9 mouse cellular contexts compared by ENCODE assay signal in the genomic region with DNA sequence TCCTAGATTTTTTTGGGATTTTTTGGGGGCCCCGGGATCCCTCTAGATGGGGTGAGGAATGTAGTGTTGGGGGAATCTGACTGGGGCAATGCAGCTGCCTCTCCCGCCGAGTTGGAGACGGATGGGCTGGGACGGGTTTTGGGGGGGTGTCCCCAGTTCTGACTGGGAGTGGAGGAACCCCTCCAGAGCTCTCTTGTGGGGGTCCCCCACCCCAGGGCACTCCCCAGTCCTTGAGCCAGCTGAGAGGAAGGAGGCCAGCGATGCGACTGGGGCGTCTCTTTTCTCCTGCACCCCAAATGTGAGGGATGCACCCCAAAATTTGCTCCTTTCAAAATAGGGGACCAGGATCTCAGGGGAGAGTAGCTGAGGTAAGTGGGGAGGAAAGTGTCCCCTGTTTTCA. TPM values are rescaled to one million over a fixed set of nuclear protein-coding genes. Genes with fewer than 3 reads are reported as not detected.
DNase-seq lines count a peak whose midpoint lies in the region; ATAC-seq and TF ChIP-seq lines count a peak whose summit lies in the region.
"Had no signal": no experiment of that assay in that cellular context is flagged by ENCODE, and none has a peak within 500 bp of the region (broad histone marks: within the 10 kb centered on the region; RNA-seq: fewer than 3 reads in every experiment).

No protein-coding gene starts in this region.

- H3K4me1 ChIP-seq in kidney, embryonic 16.5 days (ENCODE audit: insufficient read depth, low read length): peaks cover 47% of the 10 kb centered on the region
- H3K4me1 ChIP-seq in hindbrain, embryonic 15.5 days (replicated peaks): peaks cover 43% of the 10 kb centered on the region

- no peak for TF ChIP-seq POLR2A in myocyte (IDR thresholded peaks at IDR 0.05; ENCODE audit: insufficient read length, low read depth)

- peak overlapping the region; percentile 34; the same call in 1 of the 2 replicates for H3K27ac ChIP-seq in kidney, embryonic 16.5 days (ENCODE audit: low read length)
- no peak overlapping the region for H3K27ac ChIP-seq in hindbrain, embryonic 15.5 days (replicated peaks)

- intact Hi-C loops in left cerebral cortex, postnatal 36 days (cut with DNase I): no loop called here

- peaks cover 11% of the 10 kb centered on the region; the same call in 1 of the 2 replicates for H3K36me3 ChIP-seq in kidney, embryonic 16.5 days (ENCODE audit: insufficient read depth, low read length)
- H3K36me3 ChIP-seq in hindbrain, embryonic 15.5 days: peaks cover 13% of the 10 kb centered on the region
- H3K36me3 ChIP-seq in myocyte (ENCODE audit: control insufficient read depth, insufficient read depth): no peaks in the 10 kb centered on the region

- peaks cover 22% of the 10 kb centered on the region for H3K27me3 ChIP-seq in kidney, embryonic 16.5 days (ENCODE audit: insufficient read depth, low read length)
- peaks cover 31% of the 10 kb centered on the region for H3K27me3 ChIP-seq in hindbrain, embryonic 15.5 days
- H3K27me3 ChIP-seq in myocyte (ENCODE audit: control insufficient read depth, insufficient read depth, insufficient read length): no peaks in the 10 kb centered on the region

- H3K9me3 ChIP-seq in kidney, embryonic 16.5 days (ENCODE audit: low read length): no peaks in the 10 kb centered on the region
- no peaks in the 10 kb centered on the region for H3K9me3 ChIP-seq in hindbrain, embryonic 15.5 days
- H3K9me3 ChIP-seq: G1E had no signal

- H3K79me2 ChIP-seq in myocyte (ENCODE audit: control insufficient read depth, insufficient read depth): peaks cover 8% of the 10 kb centered on the region

- DNase-seq in kidney, postnatal 10 days: no peak
- peak; percentile 21 to 36 for DNase-seq in cerebellum, postnatal 4 days (ENCODE audit: low spot score in 2 of 2)
- DNase-seq in Muller cell, postnatal 12 days (ENCODE audit: inconsistent ontology term): no peak
- DNase-seq in left cerebral cortex, postnatal 36 days (ENCODE audit: low spot score in 2 of 2): no peak
- no peak for DNase-seq in retina, postnatal 1 day

- peak overlapping the region; percentile 77 for H3K4me2 ChIP-seq in kidney, embryonic 16.5 days (replicated peaks; ENCODE audit: low read depth, low read length)
- H3K4me2 ChIP-seq in hindbrain, embryonic 15.5 days: peak overlapping the region; percentile 51
- peak overlapping the region; percentile 81 for H3K4me2 ChIP-seq in myocyte (ENCODE audit: low read depth)

- WGBS in kidney, embryonic 16.5 days: 40% methylated on average over 8 of the region's 8 CpGs
- WGBS in hindbrain, embryonic 15.5 days: 39% methylated on average over 8 of the region's 8 CpGs

- H3K9ac ChIP-seq in kidney, embryonic 16.5 days (replicated peaks; ENCODE audit: low read length): peak overlapping the region; percentile 79
- 0 out of 2 replicates have a peak overlapping the region, but pooled peaks have one; percentile 32 for H3K9ac ChIP-seq in hindbrain, embryonic 15.5 days

- no peak overlapping the region for H3ac ChIP-seq in myocyte (ENCODE audit: control insufficient read depth, insufficient read length)

- ATAC-seq in kidney, embryonic 16.5 days (ENCODE audit: low FRiP score, low TSS enrichment): no peak
- ATAC-seq in hindbrain, embryonic 15.5 days (ENCODE audit: low FRiP score, low read depth): no peak

- H3K4me3 ChIP-seq in kidney, embryonic 16.5 days (ENCODE audit: low read length): peak overlapping the region; percentile 46
- peak overlapping the region; percentile 32 for H3K4me3 ChIP-seq in hindbrain, embryonic 15.5 days
- H3K4me3 ChIP-seq in myocyte: peak overlapping the region; percentile 31

TF ChIP-seq in myocyte, 11 proteins besides CTCF, POLR2A, EP300 and RAD21:
- TF ChIP-seq MAX (IDR thresholded peaks at IDR 0.05; ENCODE audit: low read depth) (no peak), TCF3 (IDR thresholded peaks at IDR 0.05; ENCODE audit: insufficient read length, low read depth) (no peak), E2F4 (IDR thresholded peaks at IDR 0.05; ENCODE audit: insufficient read depth) (no peak), MYOG (IDR thresholded peaks at IDR 0.05; ENCODE audit: control insufficient read depth in 1 of 3, insufficient read depth in 1 of 3, insufficient read length in 2 of 3, low read depth in 2 of 3) (no peak), POLR2AphosphoS2 (IDR thresholded peaks at IDR 0.05; ENCODE audit: insufficient read length, low read depth) (no peak), USF1 (IDR thresholded peaks at IDR 0.05; ENCODE audit: low read depth) (no peak), REST (IDR thresholded peaks at IDR 0.05; ENCODE audit: insufficient read depth, insufficient read length) (no peak), MYOD1 (IDR thresholded peaks at IDR 0.05; ENCODE audit: control insufficient read depth in 1 of 3, insufficient read length in 2 of 3, low read depth in 2 of 3) (no peak), CEBPB (IDR thresholded peaks at IDR 0.05; ENCODE audit: insufficient read depth, poor library complexity, severe bottlenecking) (no peak), SRF (IDR thresholded peaks at IDR 0.05; ENCODE audit: control insufficient read depth, insufficient read length, low read depth) (no peak), TCF12 (IDR thresholded peaks at IDR 0.05; ENCODE audit: insufficient read depth, poor library complexity, severe bottlenecking) (no peak)

RNA-seq across cellular contexts. Expression of a gene that starts 3.4 kb away (rescaled TPM):
- polyA plus RNA-seq in kidney, embryonic 16.5 days (2015; fragmentation: Nextera tagmentation; extraction: Ambion mirVana): 27.4 and 31.3 TPM in 2 replicates
- polyA plus RNA-seq in hindbrain, embryonic 15.5 days (2015; fragmentation: Nextera tagmentation; extraction: Ambion mirVana): 5.5 and 5.6 TPM in 2 replicates
- polyA plus RNA-seq in myocyte (2012; fragmentation: generic; extraction: Trizol): 2.8 TPM
- total RNA-seq in left cerebral cortex, postnatal 36 days (2021): 1 to 10 TPM; 1.7 to 1.8 TPM
- polyA plus RNA-seq: G1E had no signal

RNA-seq across cellular contexts. Expression of a gene that starts 4.7 kb away (rescaled TPM):
- polyA plus RNA-seq in kidney, embryonic 16.5 days (2015; fragmentation: Nextera tagmentation; extraction: Ambion mirVana): 170 and 173 TPM in 2 replicates
- 168 and 175 TPM in 2 replicates for polyA plus RNA-seq in hindbrain, embryonic 15.5 days (2015; fragmentation: Nextera tagmentation; extraction: Ambion mirVana)
- polyA plus RNA-seq in myocyte (2012; fragmentation: generic; extraction: Trizol): 75.5 TPM
- total RNA-seq in left cerebral cortex, postnatal 36 days (2021): 10 to 100 TPM; 46.9 to 50.3 TPM

RNA-seq across cellular contexts. Expression of a gene that starts 6.6 kb away (rescaled TPM):
- polyA plus RNA-seq in kidney, embryonic 16.5 days (2015; fragmentation: Nextera tagmentation; extraction: Ambion mirVana): 10.5 and 11.5 TPM in 2 replicates
- polyA plus RNA-seq in hindbrain, embryonic 15.5 days (2015; fragmentation: Nextera tagmentation; extraction: Ambion mirVana): 13.7 TPM in 2 replicates
- 9.2 TPM for polyA plus RNA-seq in myocyte (2012; fragmentation: generic; extraction: Trizol)
- 1 to 10 TPM; 5.3 to 6.4 TPM for total RNA-seq in left cerebral cortex, postnatal 36 days (2021)

RNA-seq across cellular contexts. Expression of a gene that starts 6.6 kb away (rescaled TPM):
- polyA plus RNA-seq in kidney, embryonic 16.5 days (2015; fragmentation: Nextera tagmentation; extraction: Ambion mirVana): 235 and 255 TPM in 2 replicates
- polyA plus RNA-seq in hindbrain, embryonic 15.5 days (2015; fragmentation: Nextera tagmentation; extraction: Ambion mirVana): 394 and 408 TPM in 2 replicates
- polyA plus RNA-seq in myocyte (2012; fragmentation: generic; extraction: Trizol): 339 TPM
- 100 to 1,000 TPM; 246 to 287 TPM for total RNA-seq in left cerebral cortex, postnatal 36 days (2021)

RNA-seq across cellular contexts. Expression of a gene that starts 12.2 kb away (rescaled TPM):
- 18.6 and 19.3 TPM in 2 replicates for polyA plus RNA-seq in kidney, embryonic 16.5 days (2015; fragmentation: Nextera tagmentation; extraction: Ambion mirVana)
- 14.3 and 16.5 TPM in 2 replicates for polyA plus RNA-seq in hindbrain, embryonic 15.5 days (2015; fragmentation: Nextera tagmentation; extraction: Ambion mirVana)
- polyA plus RNA-seq in myocyte (2012; fragmentation: generic; extraction: Trizol): 4.8 TPM
- 1 to 10 TPM; 7.2 to 8.1 TPM for total RNA-seq in left cerebral cortex, postnatal 36 days (2021)

Comparison
In these comparisons a context has a peak if more than half of its experiments do, and no peak if none do; other contexts are left out.
1. DNase-seq: peak in cerebellum, postnatal 4 days (2 of 2); none in kidney, postnatal 10 days (single experiment), Muller cell, postnatal 12 days (single experiment), left cerebral cortex, postnatal 36 days (0 of 2) and retina, postnatal 1 day (single experiment).
2. Peak in every context shown above with its lines, with median percentiles within 50 percentile points of each other: H3K4me2 ChIP-seq and H3K4me3 ChIP-seq.